Mouse (Mus musculus): ENCODE data around the gene Polr3gl. TPM values are rescaled to one million over a fixed set of nuclear protein-coding genes. Genes with fewer than 3 reads are reported as not detected.
"Not testable (repeated sequence)": the region's sequence is repeated elsewhere in the genome, so short reads cannot be mapped to it uniquely, and the experiment has no call there.

The Polr3gl gene
- polyA plus RNA-seq, 1 experiment from 2014 or later = 29.8 TPM

GRCm38 (mm10) chr3:96623201-96623600, 29.2 kb upstream of the Polr3gl start:
- WGBS = 94% methylated on average over 4 of the region's 4 CpGs

GRCm38 (mm10) chr3:96617941-96618340, 24.0 kb upstream of the Polr3gl start:
- WGBS = 88% methylated on average over 3 of the region's 3 CpGs
- no peaks in the 10 kb centered on the region for H3K4me1 ChIP-seq (ENCODE audit: control insufficient read depth, insufficient read depth, low read length)

More at GRCm38 (mm10) chr3:96623201-96623600, 29.2 kb upstream of the Polr3gl start:
- ATAC-seq (ENCODE audit: insufficient read depth, low FRiP score) = no peak
- no peaks in the 10 kb centered on the region for H3K4me1 ChIP-seq (ENCODE audit: control insufficient read depth, insufficient read depth, low read length)
- H3K9ac ChIP-seq (ENCODE audit: low read length) = no peak overlapping the region
- H3K36me3 ChIP-seq (ENCODE audit: control insufficient read depth, insufficient read depth, low read length) = peaks cover 10% of the 10 kb centered on the region; the same call in 1 of the 2 replicates
- H3K27ac ChIP-seq (ENCODE audit: low read length) = no peak overlapping the region
- no peaks in the 10 kb centered on the region for H3K9me3 ChIP-seq (replicated peaks; ENCODE audit: control insufficient read depth, low read length)
- no peaks in the 10 kb centered on the region for H3K27me3 ChIP-seq (ENCODE audit: control insufficient read depth, insufficient read depth, low read length)
- H3K4me2 ChIP-seq (ENCODE audit: low read depth, low read length) = no peak overlapping the region
- no peak overlapping the region for H3K4me3 ChIP-seq (replicated peaks; ENCODE audit: low read length)

GRCm38 (mm10) chr3:96606618-96607017, 12.6 kb upstream of the Polr3gl start:
- H3K4me1 ChIP-seq (ENCODE audit: control insufficient read depth, insufficient read depth, low read length) = peaks cover 8% of the 10 kb centered on the region; the same call in 1 of the 2 replicates
- no peaks in the 10 kb centered on the region for H3K27me3 ChIP-seq (ENCODE audit: control insufficient read depth, insufficient read depth, low read length)
- no peak overlapping the region for H3K4me2 ChIP-seq (ENCODE audit: low read depth, low read length)
- H3K9ac ChIP-seq (ENCODE audit: low read length) = no peak overlapping the region
- H3K27ac ChIP-seq (ENCODE audit: low read length) = no peak overlapping the region
- no peaks in the 10 kb centered on the region for H3K9me3 ChIP-seq (replicated peaks; ENCODE audit: control insufficient read depth, low read length)
- WGBS = 85% methylated on average over 4 of the region's 4 CpGs
- no peak for ATAC-seq (ENCODE audit: insufficient read depth, low FRiP score)
- H3K36me3 ChIP-seq (ENCODE audit: control insufficient read depth, insufficient read depth, low read length) = no peaks in the 10 kb centered on the region
- no peak overlapping the region for H3K4me3 ChIP-seq (replicated peaks; ENCODE audit: low read length)

More at GRCm38 (mm10) chr3:96617941-96618340, 24.0 kb upstream of the Polr3gl start:
- Histone ChIP-seq H3K4me3 (replicated peaks; ENCODE audit: low read length) (no peak overlapping the region), H3K36me3 (ENCODE audit: control insufficient read depth, insufficient read depth, low read length) (0 out of 2 replicates have a peak, but pooled peaks cover 3% of the 10 kb centered on the region), H3K27ac (ENCODE audit: low read length) (no peak overlapping the region), H3K9ac (ENCODE audit: low read length) (no peak overlapping the region), H3K4me2 (ENCODE audit: low read depth, low read length) (no peak overlapping the region), H3K27me3 (ENCODE audit: control insufficient read depth, insufficient read depth, low read length) (no peaks in the 10 kb centered on the region), H3K9me3 (replicated peaks; ENCODE audit: control insufficient read depth, low read length) (no peaks in the 10 kb centered on the region)
- ATAC-seq (ENCODE audit: insufficient read depth, low FRiP score) = no peak

- H3K4me2 ChIP-seq (ENCODE audit: low read depth, low read length); H3K9me3 ChIP-seq (replicated peaks; ENCODE audit: control insufficient read depth, low read length); H3K27ac ChIP-seq (ENCODE audit: low read length); H3K27me3 ChIP-seq (ENCODE audit: control insufficient read depth, insufficient read depth, low read length); H3K4me3 ChIP-seq (replicated peaks; ENCODE audit: low read length); H3K4me1 ChIP-seq (ENCODE audit: control insufficient read depth, insufficient read depth, low read length); H3K36me3 ChIP-seq (ENCODE audit: control insufficient read depth, insufficient read depth, low read length); H3K9ac ChIP-seq (ENCODE audit: low read length); ATAC-seq (ENCODE audit: insufficient read depth, low FRiP score): not testable (repeated sequence)
- WGBS = 93% methylated on average over 3 of the region's 4 CpGs
Observed at GRCm38 (mm10) chr3:96606007-96606406, 12.0 kb upstream of the Polr3gl start.

GRCm38 (mm10) chr3:96603311-96603710, 9.3 kb upstream of the Polr3gl start:
- no peaks in the 10 kb centered on the region for H3K9me3 ChIP-seq (replicated peaks; ENCODE audit: control insufficient read depth, low read length)
- no peak overlapping the region for H3K9ac ChIP-seq (ENCODE audit: low read length)
- H3K4me2 ChIP-seq (ENCODE audit: low read depth, low read length) = peak overlapping the region; percentile 64
- 49% methylated on average over 5 of the region's 5 CpGs for WGBS
- peaks cover 18% of the 10 kb centered on the region; the same call in 1 of the 2 replicates for H3K4me1 ChIP-seq (ENCODE audit: control insufficient read depth, insufficient read depth, low read length)
- no peak for ATAC-seq (ENCODE audit: insufficient read depth, low FRiP score)
- H3K27ac ChIP-seq (ENCODE audit: low read length) = peak overlapping the region; percentile 97
- no peaks in the 10 kb centered on the region for H3K27me3 ChIP-seq (ENCODE audit: control insufficient read depth, insufficient read depth, low read length)
- H3K36me3 ChIP-seq (ENCODE audit: control insufficient read depth, insufficient read depth, low read length) = no peaks in the 10 kb centered on the region
- H3K4me3 ChIP-seq (replicated peaks; ENCODE audit: low read length) = peak overlapping the region; percentile 71

- H3K27me3 ChIP-seq (ENCODE audit: control insufficient read depth, insufficient read depth, low read length) = no peaks in the 10 kb centered on the region
Observed at GRCm38 (mm10) chr3:96602704-96603084, 8.7 kb upstream of the Polr3gl start.

GRCm38 (mm10) chr3:96601941-96602703, 8.1 kb upstream of the Polr3gl start:
- no peaks in the 10 kb centered on the region for H3K36me3 ChIP-seq (ENCODE audit: control insufficient read depth, insufficient read depth, low read length)
- H3K27ac ChIP-seq (ENCODE audit: low read length) = peak overlapping the region; percentile 97
- peak overlapping the region; percentile 71 for H3K4me3 ChIP-seq (replicated peaks; ENCODE audit: low read length)
- H3K4me2 ChIP-seq (ENCODE audit: low read depth, low read length) = peak overlapping the region; percentile 64
- H3K9ac ChIP-seq (ENCODE audit: low read length) = peak overlapping the region; percentile 88
- no peaks in the 10 kb centered on the region for H3K9me3 ChIP-seq (replicated peaks; ENCODE audit: control insufficient read depth, low read length)
- H3K27me3 ChIP-seq (ENCODE audit: control insufficient read depth, insufficient read depth, low read length) = no peaks in the 10 kb centered on the region
- H3K4me1 ChIP-seq (ENCODE audit: control insufficient read depth, insufficient read depth, low read length) = peaks cover 22% of the 10 kb centered on the region
- WGBS = 29% methylated on average over 10 of the region's 10 CpGs
- no peak for ATAC-seq (ENCODE audit: insufficient read depth, low FRiP score)

More at GRCm38 (mm10) chr3:96602704-96603084, 8.7 kb upstream of the Polr3gl start:
- peak overlapping the region; percentile 71 for H3K4me3 ChIP-seq (replicated peaks; ENCODE audit: low read length)
- no peaks in the 10 kb centered on the region for H3K9me3 ChIP-seq (replicated peaks; ENCODE audit: control insufficient read depth, low read length)
- no peaks in the 10 kb centered on the region for H3K36me3 ChIP-seq (ENCODE audit: control insufficient read depth, insufficient read depth, low read length)
- peaks cover 20% of the 10 kb centered on the region for H3K4me1 ChIP-seq (ENCODE audit: control insufficient read depth, insufficient read depth, low read length)
- WGBS = 29% methylated on average over 5 of the region's 5 CpGs
- no peak for ATAC-seq (ENCODE audit: insufficient read depth, low FRiP score)
- H3K4me2 ChIP-seq (ENCODE audit: low read depth, low read length) = peak overlapping the region; percentile 64
- H3K27ac ChIP-seq (ENCODE audit: low read length) = peak overlapping the region; percentile 97
- H3K9ac ChIP-seq (ENCODE audit: low read length) = peak overlapping the region; percentile 88

- Histone ChIP-seq H3K9me3 (replicated peaks; ENCODE audit: control insufficient read depth, low read length) (no peaks in the 10 kb centered on the region), H3K27ac (ENCODE audit: low read length) (peak overlapping the region; percentile 97), H3K36me3 (ENCODE audit: control insufficient read depth, insufficient read depth, low read length) (no peaks in the 10 kb centered on the region), H3K9ac (ENCODE audit: low read length) (peak overlapping the region; percentile 88), H3K4me1 (ENCODE audit: control insufficient read depth, insufficient read depth, low read length) (peaks cover 29% of the 10 kb centered on the region), H3K4me3 (replicated peaks; ENCODE audit: low read length) (peak overlapping the region; percentile 71), H3K4me2 (ENCODE audit: low read depth, low read length) (peak overlapping the region; percentile 64), H3K27me3 (ENCODE audit: control insufficient read depth, insufficient read depth, low read length) (no peaks in the 10 kb centered on the region)
- peak; percentile 54 for ATAC-seq (ENCODE audit: insufficient read depth, low FRiP score)
- WGBS = under 1% methylated on average over 28 of the region's 40 CpGs
Observed at GRCm38 (mm10) chr3:96601251-96601787, 7.3 kb upstream of the Polr3gl start.

GRCm38 (mm10) chr3:96600639-96601250, 6.8 kb upstream of the Polr3gl start, which contains the start of gene Lix1l:
Lix1l (plus strand) TSS chr3:96601149.
- Histone ChIP-seq H3K4me3 (replicated peaks; ENCODE audit: low read length) (peak within 1 kb of the TSS; percentile 71), H3K27ac (ENCODE audit: low read length) (peak within 1 kb of the TSS; percentile 97), H3K36me3 (ENCODE audit: control insufficient read depth, insufficient read depth, low read length) (no peaks in the 10 kb centered on the region), H3K4me1 (ENCODE audit: control insufficient read depth, insufficient read depth, low read length) (peaks cover 34% of the 10 kb centered on the region), H3K27me3 (ENCODE audit: control insufficient read depth, insufficient read depth, low read length) (no peaks in the 10 kb centered on the region; the same call in 1 of the 2 replicates), H3K4me2 (ENCODE audit: low read depth, low read length) (peak within 1 kb of the TSS; percentile 64), H3K9me3 (replicated peaks; ENCODE audit: control insufficient read depth, low read length) (no peaks in the 10 kb centered on the region), H3K9ac (ENCODE audit: low read length) (peak within 1 kb of the TSS; percentile 88)
- WGBS = under 1% methylated on average over 27 of the region's 27 CpGs
- ATAC-seq (ENCODE audit: insufficient read depth, low FRiP score) = peak; percentile 91
